Mouse (Mus musculus) midbrain, embryonic 14.5 days (tissue): ENCODE measurements around the gene Naa80. TPM values are rescaled to one million over a fixed set of nuclear protein-coding genes. Genes with fewer than 3 reads are reported as not detected.

Source experiments
- polyA plus RNA-seq: library from polyadenylated mRNA; unstranded; fragments of >200 nt; fragmentation: Nextera tagmentation; extraction: Ambion mirVana; gene quantifications from 2 replicates; pipeline ENCODE4 v1.2.1, GENCODE M21; 2014

Gene Naa80
- polyA plus RNA-seq, 1 experiment from 2014 or later = 14.1 TPM

Other genes starting within 250 kb of the Naa80 start
- gene Hemk1, start 240.5 kb upstream of the Naa80 start, polyA plus RNA-seq = 20.9 and 21.7 TPM in 2 replicates
- gene 6430571L13Rik, start 238.3 kb upstream of the Naa80 start, polyA plus RNA-seq = 4.1 and 6.3 TPM in 2 replicates
- 7.9 and 10.6 TPM in 2 replicates for gene Cacna2d2, start 179.3 kb upstream of the Naa80 start, polyA plus RNA-seq
- 50.9 and 51.7 TPM in 2 replicates for gene Tmem115, start 44.9 kb upstream of the Naa80 start, polyA plus RNA-seq
- 35.1 and 49.6 TPM in 2 replicates for gene Cyb561d2, start 36.7 kb upstream of the Naa80 start, polyA plus RNA-seq
- 69.4 and 75.7 TPM in 2 replicates for gene Nprl2, start 36.7 kb upstream of the Naa80 start, polyA plus RNA-seq
- gene Zmynd10, start 31.6 kb upstream of the Naa80 start, polyA plus RNA-seq = 2.2 and 2.5 TPM in 2 replicates
- 35.5 and 40.4 TPM in 2 replicates for gene Rassf1, start 27.3 kb upstream of the Naa80 start, polyA plus RNA-seq
- 119 and 120 TPM in 2 replicates for gene Tusc2, start 15.6 kb upstream of the Naa80 start, polyA plus RNA-seq
- 86.8 and 97.7 TPM in 2 replicates for gene Hyal2, start 10.9 kb upstream of the Naa80 start, polyA plus RNA-seq
- 3.4 and 4.9 TPM in 2 replicates for gene Hyal1, start 2.0 kb upstream of the Naa80 start, polyA plus RNA-seq
- gene Hyal3, start 1.9 kb downstream of the Naa80 start, polyA plus RNA-seq = 0.89 and 1.4 TPM in 2 replicates
- 14.5 and 15.7 TPM in 2 replicates for gene Ifrd2, start 8.8 kb downstream of the Naa80 start, polyA plus RNA-seq
- 1.5 and 3.2 TPM in 2 replicates for gene Sema3b, start 30.3 kb downstream of the Naa80 start, polyA plus RNA-seq
- 284 and 326 TPM in 2 replicates for gene Gnai2, start 56.5 kb downstream of the Naa80 start, polyA plus RNA-seq
- gene Slc38a3, start 90.6 kb downstream of the Naa80 start, polyA plus RNA-seq = 20.4 and 31.9 TPM in 2 replicates
- gene Gnat1, start 100.8 kb downstream of the Naa80 start, polyA plus RNA-seq = 0.97 and 2.0 TPM in 2 replicates
- 34.0 and 37.0 TPM in 2 replicates for gene Sema3f, start 131.6 kb downstream of the Naa80 start, polyA plus RNA-seq
- gene Rbm5, start 192.1 kb downstream of the Naa80 start, polyA plus RNA-seq = 190 and 241 TPM in 2 replicates